Mouse (Mus musculus) liver, embryonic 14.5 days (tissue): ENCODE results near the gene Gm20431.

ENCODE experiments used
- CTCF ChIP-seq: IDR thresholded peaks from 2 replicates; pipeline ENCODE4 v1.5.1; 2016; ENCODE audit warnings: antibody characterized with exemption, low read depth, control low read depth
- EP300 ChIP-seq: IDR thresholded peaks from 2 replicates; pipeline ENCODE4 v1.6.1; 2016; ENCODE audit warnings: antibody characterized with exemption, low read depth

DNA sequence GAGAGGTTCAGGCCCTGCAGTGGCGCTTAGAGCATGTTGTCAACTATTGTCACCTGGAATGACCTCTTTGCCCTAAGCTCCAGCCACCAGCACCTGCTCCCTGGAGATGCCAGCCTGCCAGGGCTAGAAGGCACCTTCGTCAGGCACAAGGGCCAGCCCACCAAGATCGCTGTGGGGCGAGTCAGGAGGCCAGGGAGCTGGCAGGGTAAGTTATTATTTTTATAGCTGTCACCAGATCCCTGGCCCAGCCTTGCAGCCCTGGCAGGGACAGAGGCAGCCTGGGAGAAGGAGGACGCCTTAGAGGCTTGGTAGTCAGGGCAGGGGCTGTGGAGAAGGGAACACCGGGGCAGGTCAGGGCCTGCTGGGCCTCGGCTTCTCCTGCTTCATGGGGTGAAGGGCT lies 34.8 kb upstream of the Gm20431 start:
- no peak for TF ChIP-seq CTCF
- no peak for TF ChIP-seq EP300
